Comparison of ENCODE assay signal across 9 mouse cellular contexts in the genomic region with DNA sequence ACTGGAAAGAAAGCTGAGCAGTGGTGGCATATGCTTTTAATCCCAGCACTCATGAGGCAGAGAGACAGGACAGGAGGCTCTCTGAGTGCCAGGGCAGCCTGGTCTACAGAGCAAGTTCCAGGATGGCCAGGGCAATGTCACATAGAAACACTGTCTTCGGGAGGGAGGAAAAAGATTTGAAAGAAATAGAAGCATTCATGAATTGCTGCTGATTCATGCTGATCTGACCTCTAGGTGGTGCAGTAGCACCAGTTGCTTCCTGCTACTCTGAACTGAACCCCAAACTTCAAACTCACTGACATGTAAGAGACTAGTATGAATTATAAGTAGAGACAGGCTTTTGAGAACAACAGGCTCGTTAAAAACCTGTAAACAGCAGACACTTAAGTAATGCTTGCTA. TPM values are rescaled to one million over a fixed set of nuclear protein-coding genes. Genes with fewer than 3 reads are reported as not detected.
DNase-seq lines count a peak whose midpoint lies in the region; ATAC-seq and TF ChIP-seq lines count a peak whose summit lies in the region.
"Had no signal": no experiment of that assay in that cellular context is flagged by ENCODE, and none has a peak within 500 bp of the region (broad histone marks: within the 10 kb centered on the region; RNA-seq: fewer than 3 reads in every experiment).

No protein-coding gene starts in this region.

- no peak overlapping the region for H3K4me2 ChIP-seq in lung, postnatal 0 days (replicated peaks; ENCODE audit: low read depth, low read length)
- H3K4me2 ChIP-seq: embryonic facial prominence, embryonic 15.5 days had no signal

- H3K9me3 ChIP-seq in lung, postnatal 0 days (ENCODE audit: low read length): no peaks in the 10 kb centered on the region
- H3K9me3 ChIP-seq: embryonic facial prominence, embryonic 15.5 days had no signal

- H3K9ac ChIP-seq in lung, postnatal 0 days (replicated peaks; ENCODE audit: low read depth): no peak overlapping the region
- H3K9ac ChIP-seq: embryonic facial prominence, embryonic 15.5 days had no signal

- H3K4me1 ChIP-seq in cortical plate, adult 2 months (ENCODE audit: control insufficient read depth, insufficient read depth, low read length): peaks cover 15% of the 10 kb centered on the region
- 0 out of 2 replicates have a peak, but pooled peaks cover 2% of the 10 kb centered on the region for H3K4me1 ChIP-seq in lung, postnatal 0 days (ENCODE audit: insufficient read depth, low read depth, low read length)
- H3K4me1 ChIP-seq: embryonic facial prominence, embryonic 15.5 days had no signal

- peak; percentile 89 for TF ChIP-seq CTCF in layer of hippocampus, adult 2 months (conservative IDR thresholded peaks at IDR 0.05)
- TF ChIP-seq CTCF in cortical plate, adult 2 months (IDR thresholded peaks at IDR 0.05; ENCODE audit: extremely low read depth, insufficient read depth, low read length): peak; percentile 51; the same call in 1 of the 2 replicates
- TF ChIP-seq CTCF in lung, postnatal 0 days (IDR thresholded peaks at IDR 0.05): peak; percentile 79

- no peak for TF ChIP-seq EP300 in lung, postnatal 0 days (IDR thresholded peaks at IDR 0.05)

- no peak; the same call in 1 of the 2 replicates for ATAC-seq in lung, postnatal 0 days

- peak; percentile 49 for DNase-seq in adrenal gland, postnatal 10 days
- DNase-seq in adrenal gland, postnatal 4 days (ENCODE audit: low spot score in 2 of 2): no peak
- DNase-seq in layer of hippocampus, adult 2 months (ENCODE audit: low spot score in 2 of 2): no peak
- DNase-seq in layer of hippocampus, postnatal 25 days (ENCODE audit: extremely low spot score in 1 of 2, low spot score in 1 of 2): no peak
- peak; percentile 74 for DNase-seq in lung, postnatal 0 days (ENCODE audit: low spot score)
- DNase-seq in left cerebral cortex, postnatal 25 days (ENCODE audit: low spot score in 2 of 2): no peak
- no peak for DNase-seq in left cerebral cortex, postnatal 4 days

- no peak for TF ChIP-seq POLR2A in cortical plate, adult 2 months (IDR thresholded peaks at IDR 0.05; ENCODE audit: extremely low read depth, insufficient read depth, low read length)

- H3K27ac ChIP-seq in layer of hippocampus, adult 2 months: peak overlapping the region; percentile 43; the same call in 1 of the 2 replicates
- H3K27ac ChIP-seq in cortical plate, adult 2 months (ENCODE audit: insufficient read depth, low read length): no peak overlapping the region
- no peak overlapping the region for H3K27ac ChIP-seq in lung, postnatal 0 days (ENCODE audit: low read length)
- H3K27ac ChIP-seq: embryonic facial prominence, embryonic 15.5 days had no signal

- H3K4me3 ChIP-seq in layer of hippocampus, adult 2 months: no peak overlapping the region
- H3K4me3 ChIP-seq in cortical plate, adult 2 months (ENCODE audit: insufficient read depth, low read length): no peak overlapping the region
- no peak overlapping the region for H3K4me3 ChIP-seq in lung, postnatal 0 days (ENCODE audit: low read depth, low read length)
- H3K4me3 ChIP-seq: embryonic facial prominence, embryonic 15.5 days had no signal

- no peaks in the 10 kb centered on the region for H3K27me3 ChIP-seq in lung, postnatal 0 days (replicated peaks; ENCODE audit: insufficient read depth, low read length)
- H3K27me3 ChIP-seq: embryonic facial prominence, embryonic 15.5 days had no signal

- WGBS in lung, postnatal 0 days: 38% methylated on average over 2 of the region's 2 CpGs

- H3K36me3 ChIP-seq in lung, postnatal 0 days (ENCODE audit: insufficient read depth, low read length): 0 out of 2 replicates have a peak, but pooled peaks cover 4% of the 10 kb centered on the region

- intact Hi-C loops in left cerebral cortex, postnatal 25 days (cut with DNase I): no loop called here
- intact Hi-C loops in left cerebral cortex, postnatal 4 days (cut with DNase I): no loop called here

RNA-seq across cellular contexts. Expression of a gene that starts 18.4 kb away (rescaled TPM):
- 10 to 100 TPM; 59.8 to 66.4 TPM for total RNA-seq in adrenal gland, postnatal 10 days (2021)
- 10 to 100 TPM; 70.1 to 75.3 TPM for total RNA-seq in adrenal gland, postnatal 4 days (2021)
- 10 to 100 TPM; 45.0 to 53.7 TPM for total RNA-seq in layer of hippocampus, adult 2 months (2021)
- total RNA-seq in layer of hippocampus, postnatal 25 days (2021): 10 to 100 TPM; 48.9 to 51.6 TPM
- 22.1 and 23.2 TPM in 2 replicates for polyA plus RNA-seq in cortical plate, adult 2 months (2012; rRNA removed)
- 13.7 and 16.2 TPM in 2 replicates for polyA plus RNA-seq in lung, postnatal 0 days (2015; fragmentation: Nextera tagmentation; extraction: Ambion mirVana)
- 10 to 100 TPM; 46.9 to 49.8 TPM for total RNA-seq in left cerebral cortex, postnatal 25 days (2021)
- total RNA-seq in left cerebral cortex, postnatal 4 days (2021): 10 to 100 TPM; 53.1 to 55.5 TPM

RNA-seq across cellular contexts. Expression of a gene that starts 24.6 kb away (rescaled TPM):
- 1 to 10 TPM; 8.4 to 9.0 TPM for total RNA-seq in adrenal gland, postnatal 10 days (2021)
- total RNA-seq in adrenal gland, postnatal 4 days (2021): 1 to 10 TPM; 8.7 to 9.6 TPM
- total RNA-seq in layer of hippocampus, adult 2 months (2021): 10 to 100 TPM; 21.7 to 23.3 TPM
- total RNA-seq in layer of hippocampus, postnatal 25 days (2021): 10 to 100 TPM; 18.4 to 22.1 TPM
- polyA plus RNA-seq in cortical plate, adult 2 months (2012; rRNA removed): 17.4 and 18.0 TPM in 2 replicates
- polyA plus RNA-seq in lung, postnatal 0 days (2015; fragmentation: Nextera tagmentation; extraction: Ambion mirVana): 14.9 and 19.7 TPM in 2 replicates
- 10 to 100 TPM; 15.6 to 16.6 TPM for total RNA-seq in left cerebral cortex, postnatal 25 days (2021)
- 10 to 100 TPM; 15.8 to 17.5 TPM for total RNA-seq in left cerebral cortex, postnatal 4 days (2021)

RNA-seq across cellular contexts. Expression of a gene that starts 24.7 kb away (rescaled TPM):
- 100 to 1,000 TPM in 1 of 2 experiments, 10 to 100 TPM in 1; 49.1 to 181 TPM for total RNA-seq in adrenal gland, postnatal 10 days (2021)
- total RNA-seq in adrenal gland, postnatal 4 days (2021): 10 to 100 TPM; 14.1 to 44.8 TPM
- 1 to 10 TPM; 9.2 to 9.6 TPM for total RNA-seq in layer of hippocampus, adult 2 months (2021)
- total RNA-seq in layer of hippocampus, postnatal 25 days (2021): 10 to 100 TPM in 1 of 2 experiments, 1 to 10 TPM in 1; 10.0 to 12.0 TPM
- 8.5 and 9.2 TPM in 2 replicates for polyA plus RNA-seq in cortical plate, adult 2 months (2012; rRNA removed)
- polyA plus RNA-seq in lung, postnatal 0 days (2015; fragmentation: Nextera tagmentation; extraction: Ambion mirVana): 8.5 TPM in 2 replicates
- total RNA-seq in left cerebral cortex, postnatal 25 days (2021): 10 to 100 TPM in 1 of 2 experiments, 1 to 10 TPM in 1; 9.5 to 11.4 TPM
- total RNA-seq in left cerebral cortex, postnatal 4 days (2021): 10 to 100 TPM; 12.4 to 13.3 TPM

Comparison
In these comparisons a context has a peak if more than half of its experiments do, and no peak if none do; other contexts are left out.
1. DNase-seq: peak in adrenal gland, postnatal 10 days (single experiment) and lung, postnatal 0 days (single experiment); none in adrenal gland, postnatal 4 days (0 of 2), layer of hippocampus, adult 2 months (0 of 2), layer of hippocampus, postnatal 25 days (0 of 2), left cerebral cortex, postnatal 25 days (0 of 2) and left cerebral cortex, postnatal 4 days (single experiment).
2. Peak in every context shown above with its lines, with median percentiles within 50 percentile points of each other: CTCF ChIP-seq.